Mouse (Mus musculus): ENCODE results near the gene Scarb1.

Scarb1 gene

GRCm38 (mm10) chr5:125268033-125268765, 72.7 kb downstream of the Scarb1 start:
- peak; percentile 92 for DNase-seq

- DNase-seq = peak; percentile 76 to 80
Measured at GRCm38 (mm10) chr5:125267150-125267961, 73.5 kb downstream of the Scarb1 start.

GRCm38 (mm10) chr5:125266128-125266527, 74.8 kb downstream of the Scarb1 start:
- DNase-seq = peak in 1 of 2 experiments; percentile 54

- DNase-seq = peak; percentile 69 to 74
Measured at GRCm38 (mm10) chr5:125264700-125265099, 76.2 kb downstream of the Scarb1 start.

- peak in 1 of 2 experiments; percentile 66 for DNase-seq
Measured at GRCm38 (mm10) chr5:125262578-125262977, 78.3 kb downstream of the Scarb1 start.

GRCm38 (mm10) chr5:125253917-125254316, 87.0 kb downstream of the Scarb1 start:
- DNase-seq = no peak

- DNase-seq = no peak
Measured at GRCm38 (mm10) chr5:125253448-125253847, 87.4 kb downstream of the Scarb1 start.

- DNase-seq = peak; percentile 48 to 58
Measured at GRCm38 (mm10) chr5:125252664-125253063, 88.2 kb downstream of the Scarb1 start.

GRCm38 (mm10) chr5:125251885-125252615, 88.8 kb downstream of the Scarb1 start:
- DNase-seq = no peak

- DNase-seq = no peak
Measured at GRCm38 (mm10) chr5:125249187-125249586, 91.7 kb downstream of the Scarb1 start.

- no peak for DNase-seq
Measured at GRCm38 (mm10) chr5:125246711-125247110, 94.2 kb downstream of the Scarb1 start.

GRCm38 (mm10) chr5:125245534-125246151, 95.3 kb downstream of the Scarb1 start:
- DNase-seq = peak; percentile 70 to 72

- DNase-seq = peak; percentile 63 to 66
Measured at GRCm38 (mm10) chr5:125244825-125245533, 95.9 kb downstream of the Scarb1 start.

- DNase-seq = peak in 1 of 2 experiments; percentile 56
Measured at GRCm38 (mm10) chr5:125243928-125244327, 97.0 kb downstream of the Scarb1 start.

- DNase-seq = peak; percentile 83 to 85
Measured at GRCm38 (mm10) chr5:125242111-125242510, 98.8 kb downstream of the Scarb1 start.

- no peak for DNase-seq
Measured at GRCm38 (mm10) chr5:125241627-125242026, 99.3 kb downstream of the Scarb1 start.

GRCm38 (mm10) chr5:125240124-125240781, 100.6 kb downstream of the Scarb1 start:
- DNase-seq = peak in 1 of 2 experiments; percentile 43

GRCm38 (mm10) chr5:125235874-125236273, 105.0 kb downstream of the Scarb1 start:
- no peak for DNase-seq

- no peak for DNase-seq
Measured at GRCm38 (mm10) chr5:125235398-125235797, 105.5 kb downstream of the Scarb1 start.

GRCm38 (mm10) chr5:125234399-125234798, 106.5 kb downstream of the Scarb1 start:
- no peak for DNase-seq

- no peak for DNase-seq
Measured at GRCm38 (mm10) chr5:125233478-125233877, 107.4 kb downstream of the Scarb1 start.

All from cerebellum, postnatal 14 days (tissue).